Mouse (Mus musculus) myocyte (in vitro differentiated cells): Measurements from ENCODE around the gene Gm28038.

Experiments used
- E2F4 ChIP-seq: IDR thresholded peaks from one replicate; pipeline ENCODE4 v1.6.1; 2011; ENCODE audit warnings: mild to moderate bottlenecking, control low read depth, moderate library complexity; ENCODE audit not compliant: insufficient read depth
- MAX ChIP-seq: IDR thresholded peaks from one replicate; pipeline ENCODE4 v1.6.1; 2011; ENCODE audit warnings: low read depth, mild to moderate bottlenecking, control low read depth
- MYOD1 ChIP-seq, 3 experiments: IDR thresholded peaks; one replicate each; pipeline ENCODE4 v1.6.1; 2011; ENCODE audit warnings: control low read depth in 2 of 3, low read depth in 2 of 3, mild to moderate bottlenecking in 2 of 3, moderate library complexity in 1 of 3; ENCODE audit not compliant: insufficient read length in 2 of 3, control insufficient read depth in 1 of 3
- POLR2A ChIP-seq: IDR thresholded peaks from one replicate; pipeline ENCODE4 v1.6.1; 2011; ENCODE audit warnings: low read depth, mild to moderate bottlenecking, control low read depth, moderate library complexity; ENCODE audit not compliant: insufficient read length
- POLR2AphosphoS2 ChIP-seq: IDR thresholded peaks from one replicate; pipeline ENCODE4 v1.6.1; 2011; ENCODE audit warnings: low read depth, control low read depth; ENCODE audit not compliant: insufficient read length
- USF1 ChIP-seq: IDR thresholded peaks from one replicate; pipeline ENCODE4 v1.6.1; 2011; ENCODE audit warnings: low read depth, mild to moderate bottlenecking, control low read depth, moderate library complexity

- TF ChIP-seq USF1 (no peak), POLR2A (peak; percentile 27), MAX (no peak), POLR2AphosphoS2 (no peak), E2F4 (no peak), MYOD1 (IDR thresholded peaks at IDR 0.05; ENCODE audit: control insufficient read depth in 1 of 3, insufficient read length in 2 of 3, low read depth in 2 of 3) (no peak)
These were observed 22.2 kb upstream of the Gm28038 start for GRCm38 (mm10) chr2:30258600-30258999.
